Mouse (Mus musculus) heart, postnatal 14 days (tissue): ENCODE data around the gene Hs3st2. TPM values are rescaled to one million over a fixed set of nuclear protein-coding genes. Genes with fewer than 3 reads are reported as not detected.
A peak's percentile ranks its signal among the peaks of the same experiment; 100 is the strongest.

Source experiments
- DNase-seq, 2 experiments: peaks; one replicate each; pipeline ENCODE4 v3.0.0; 2021 to 2022
- intact Hi-C: fragments of 180-260 bp; cut with DNase I; formaldehyde crosslinking; loops from one replicate; pipeline ENCODE4 v1.15.1; 2025
- total RNA-seq, 2 experiments: library from RNA; stranded (reverse); gene quantifications; 2 replicates each; pipeline ENCODE4 v1.2.3; 2021

Gene Hs3st2
- total RNA-seq, 2 experiments from 2014 or later = not detected

DNA sequence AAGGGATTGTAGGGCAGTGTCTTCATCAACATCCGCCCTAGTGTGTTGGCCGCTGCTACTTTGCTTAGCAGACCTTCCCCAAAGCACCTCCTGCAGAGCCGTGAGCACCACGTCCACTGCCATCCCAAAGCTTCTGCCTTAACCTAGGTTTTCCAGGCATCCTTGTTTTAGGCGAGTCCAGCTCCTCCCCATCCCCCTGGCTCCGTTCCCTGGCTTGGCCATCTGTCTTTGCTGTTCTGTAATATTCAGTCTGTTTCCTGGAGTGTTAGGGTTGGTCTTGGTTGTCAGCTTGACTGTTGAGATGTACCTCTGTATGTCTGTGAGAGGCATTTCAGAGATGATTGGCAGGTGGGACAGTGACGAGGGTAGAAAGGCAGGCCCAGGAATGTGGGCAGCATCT is 142.7 kb downstream of the Hs3st2 start:
- intact Hi-C loops = no loop called here
- no peak for DNase-seq

DNA sequence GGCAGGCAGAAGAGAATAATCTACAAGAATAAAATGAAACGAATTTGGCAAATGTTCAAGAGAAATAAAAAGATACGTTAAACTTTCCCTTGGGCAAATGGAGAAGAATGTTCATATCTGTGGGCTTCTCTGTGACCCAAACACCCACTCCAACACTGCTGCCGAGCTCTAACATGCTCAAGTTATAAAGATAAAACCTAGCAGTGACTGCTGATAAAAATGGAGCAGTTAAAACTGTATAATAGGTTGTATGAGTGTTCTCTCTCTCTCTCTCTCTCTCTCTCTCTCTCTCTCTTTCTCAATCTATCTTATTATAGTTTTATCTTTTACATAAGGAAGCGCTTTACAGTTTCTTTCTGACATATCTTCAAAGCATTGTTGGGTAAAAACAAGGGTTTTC is 144.3 kb downstream of the Hs3st2 start:
- intact Hi-C loops = no loop called here
- no peak for DNase-seq

DNA sequence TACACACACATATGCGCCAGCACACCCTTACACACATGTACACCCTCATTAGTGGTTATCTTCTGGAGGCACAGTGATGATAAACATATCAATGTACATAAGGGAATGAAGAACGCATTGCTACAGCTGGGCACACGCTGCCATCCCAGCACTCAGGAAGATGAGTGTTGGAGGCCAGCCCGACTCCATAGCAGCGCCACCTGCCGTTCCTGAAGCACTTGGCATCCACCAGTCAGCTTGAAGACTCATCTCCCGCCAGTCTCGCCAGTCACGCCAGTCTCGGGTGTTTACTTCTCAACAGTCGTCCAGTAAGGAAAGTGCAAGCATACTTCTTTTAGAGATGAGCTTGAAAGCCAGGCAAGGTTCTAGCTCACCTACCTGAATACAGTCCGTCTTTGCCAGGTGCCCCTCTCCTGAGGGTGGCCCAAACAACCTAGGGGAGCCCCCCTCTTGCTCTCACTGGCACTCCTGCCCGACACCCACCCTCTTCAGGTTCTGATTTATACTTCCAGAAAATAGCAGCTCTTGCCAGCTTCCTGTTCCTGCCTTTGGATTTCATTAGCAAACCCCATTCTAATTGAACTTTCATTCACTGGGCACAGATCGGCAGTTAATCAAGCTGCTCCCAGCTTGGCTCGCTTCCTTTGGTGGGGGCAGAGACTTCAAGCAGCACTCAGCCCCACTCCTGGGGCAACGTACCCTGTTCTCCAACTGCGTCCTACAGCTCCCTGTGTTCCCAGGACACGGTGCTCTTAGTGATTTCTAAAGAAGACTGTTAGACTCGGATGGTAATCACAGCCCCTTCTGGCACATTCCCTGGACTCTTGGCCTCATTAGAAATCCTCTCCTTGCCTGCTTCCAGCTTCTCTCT is 148.0 kb downstream of the Hs3st2 start:
- intact Hi-C loops = no loop called here
- peak; percentile 6 to 21 for DNase-seq

DNA sequence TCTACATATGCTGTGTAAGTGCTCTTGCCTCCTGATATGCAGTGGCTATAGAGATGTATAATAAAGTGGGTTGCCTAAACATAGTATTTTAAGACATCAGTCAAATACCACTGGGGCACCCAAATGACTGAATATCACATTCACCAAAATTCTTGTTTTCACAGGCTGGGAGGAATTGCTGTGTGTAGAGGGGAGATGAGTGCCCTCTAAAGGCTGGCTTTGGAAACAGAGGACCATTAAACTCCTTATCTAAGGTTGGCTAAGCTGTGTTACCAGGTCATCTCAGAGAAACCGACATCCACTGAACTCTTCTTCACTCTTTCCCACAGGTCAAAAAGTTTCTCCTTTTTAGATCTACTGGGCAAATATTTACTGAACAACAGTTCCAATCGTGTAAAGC is 150.8 kb downstream of the Hs3st2 start:
- intact Hi-C loops = no loop called here
- no peak for DNase-seq

DNA sequence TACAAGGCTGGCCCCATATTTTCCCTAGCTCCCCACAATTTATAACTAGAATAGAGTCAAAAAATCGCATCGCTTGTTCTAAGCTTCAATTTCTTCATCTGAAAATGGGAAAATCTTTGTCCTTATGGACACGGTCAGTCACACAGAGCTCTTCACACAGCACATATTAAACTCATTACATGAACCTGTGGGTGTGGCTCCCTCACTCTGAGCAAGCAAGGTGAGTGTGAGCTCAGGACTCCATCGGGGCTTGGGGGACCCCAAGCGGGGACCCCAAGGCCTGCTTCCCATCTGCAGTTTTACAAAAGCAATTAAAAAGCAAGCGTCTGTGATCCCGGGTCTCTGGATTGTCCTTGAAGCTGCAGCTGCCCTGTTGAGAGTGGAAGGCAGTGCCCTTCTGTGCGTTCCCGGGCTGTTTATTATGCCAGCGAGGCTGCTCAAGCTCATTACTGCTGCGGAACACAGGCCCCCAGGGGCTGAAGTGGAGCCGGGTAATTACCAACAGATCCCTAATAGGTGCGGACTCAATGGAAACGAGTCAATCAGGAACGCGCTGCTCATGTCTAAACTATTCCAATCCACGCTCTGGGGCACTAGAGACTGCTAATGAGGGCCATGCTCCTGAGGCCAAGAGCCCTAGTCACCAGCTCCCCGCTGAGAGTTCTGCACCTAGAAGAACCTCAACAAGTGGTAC is 157.8 kb downstream of the Hs3st2 start:
- DNase-seq = no peak
- intact Hi-C loops = no loop called here
